Mouse (Mus musculus): Measurements from ENCODE around the gene Sry. TPM values are rescaled to one million over a fixed set of nuclear protein-coding genes. Genes with fewer than 3 reads are reported as not detected.

Sry gene
- not detected in 2 replicates for polyA plus RNA-seq (2015; fragmentation: Nextera tagmentation; extraction: Ambion mirVana)

DNA sequence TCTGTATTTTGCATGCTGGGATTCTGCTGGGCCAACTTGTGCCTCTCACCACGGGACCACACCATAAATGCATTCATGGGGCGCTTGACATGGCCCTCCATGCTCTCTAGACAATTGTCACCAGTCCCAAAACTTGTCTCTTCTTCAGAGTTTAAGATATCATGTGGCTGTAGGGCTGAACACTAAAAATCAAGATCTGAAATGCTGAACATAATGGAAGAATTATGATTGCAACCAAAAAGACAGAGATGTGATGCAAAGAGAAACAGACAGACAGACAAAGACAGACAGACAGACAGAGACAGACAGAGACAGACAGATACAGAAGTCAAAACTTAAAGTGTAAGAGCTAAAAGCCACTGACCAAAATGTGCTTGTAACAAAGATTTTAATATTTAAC lies at the start of gene Sry:
Gene Sry, minus strand, starts transcription at position 101 of the 400 bp plus-strand sequence.
- Histone ChIP-seq H3K9ac (no peak within 1 kb of the TSS), H3K36me3 (no peaks in the 10 kb centered on the region), H3K4me3 (no peak within 1 kb of the TSS), H3K27me3 (no peaks in the 10 kb centered on the region), H3K9me3 (replicated peaks) (no peaks in the 10 kb centered on the region), H3K27ac (no peak within 1 kb of the TSS), H3K4me2 (no peak within 1 kb of the TSS), H3K4me1 (replicated peaks) (no peaks in the 10 kb centered on the region)
- no peak for ATAC-seq (replicated peaks; ENCODE audit: insufficient number of reproducible peaks, insufficient read depth, low FRiP score, low read depth)
- WGBS = 45% methylated on average over 2 of the region's 2 CpGs

Other genes starting within 250 kb of the Sry start
- not detected in 2 replicates for gene H2al2c, start 64.6 kb downstream of the Sry start, polyA plus RNA-seq (2015; fragmentation: Nextera tagmentation; extraction: Ambion mirVana)
- gene H2al2b, start 57.0 kb upstream of the Sry start, polyA plus RNA-seq (2015; fragmentation: Nextera tagmentation; extraction: Ambion mirVana) = not detected in 2 replicates
- gene Gm4064, start 132.5 kb upstream of the Sry start, polyA plus RNA-seq (2015; fragmentation: Nextera tagmentation; extraction: Ambion mirVana) = not detected in 2 replicates
- gene Rbmy, start 167.0 kb upstream of the Sry start, polyA plus RNA-seq (2015; fragmentation: Nextera tagmentation; extraction: Ambion mirVana) = not detected in 2 replicates
- not detected in 2 replicates for gene Gm10256, start 167.0 kb upstream of the Sry start, polyA plus RNA-seq (2015; fragmentation: Nextera tagmentation; extraction: Ambion mirVana)
- gene Gm10352, start 237.3 kb upstream of the Sry start, polyA plus RNA-seq (2015; fragmentation: Nextera tagmentation; extraction: Ambion mirVana) = not detected in 2 replicates